Mouse (Mus musculus): ENCODE data around the gene Dgkz. TPM values are rescaled to one million over a fixed set of nuclear protein-coding genes. Genes with fewer than 3 reads are reported as not detected.
A peak's percentile ranks its signal among the peaks of the same experiment; 100 is the strongest.

Gene Dgkz
- polyA plus RNA-seq, 1 experiment from 2014 or later: 18.5 TPM

DNA sequence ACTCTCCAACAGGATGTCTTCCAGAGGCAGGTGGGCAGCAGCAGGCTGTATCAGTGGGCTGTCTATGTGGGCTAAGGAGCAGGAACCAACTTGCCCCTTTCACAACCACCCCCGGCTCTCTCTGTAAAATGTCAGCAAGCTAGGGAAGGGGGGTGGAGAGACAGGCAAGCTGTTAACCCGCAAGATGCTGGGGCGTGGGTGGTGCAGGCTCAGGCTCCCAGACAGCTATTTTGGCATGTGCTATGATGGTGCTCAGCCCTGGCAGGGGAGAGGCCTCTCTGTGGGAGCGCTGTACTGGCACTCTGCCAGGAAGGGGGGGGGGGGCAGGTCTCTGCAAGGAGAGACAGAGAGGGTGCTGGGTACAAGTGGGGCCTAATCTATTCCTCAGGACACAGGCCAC lies 18.6 kb downstream of the Dgkz start:
- WGBS: 35% methylated on average over 4 of the region's 4 CpGs
- Histone ChIP-seq H3K4me2 (peak overlapping the region; percentile 27), H3K4me3 (no peak overlapping the region), H3K27me3 (no peaks in the 10 kb centered on the region), H3K9ac (no peak overlapping the region), H3K9me3 (replicated peaks) (no peaks in the 10 kb centered on the region), H3K36me3 (ENCODE audit: poor library complexity, severe bottlenecking) (no peaks in the 10 kb centered on the region), H3K27ac (peak overlapping the region; percentile 79), H3K4me1 (peaks cover 59% of the 10 kb centered on the region)
- ATAC-seq: peak; percentile 88

DNA sequence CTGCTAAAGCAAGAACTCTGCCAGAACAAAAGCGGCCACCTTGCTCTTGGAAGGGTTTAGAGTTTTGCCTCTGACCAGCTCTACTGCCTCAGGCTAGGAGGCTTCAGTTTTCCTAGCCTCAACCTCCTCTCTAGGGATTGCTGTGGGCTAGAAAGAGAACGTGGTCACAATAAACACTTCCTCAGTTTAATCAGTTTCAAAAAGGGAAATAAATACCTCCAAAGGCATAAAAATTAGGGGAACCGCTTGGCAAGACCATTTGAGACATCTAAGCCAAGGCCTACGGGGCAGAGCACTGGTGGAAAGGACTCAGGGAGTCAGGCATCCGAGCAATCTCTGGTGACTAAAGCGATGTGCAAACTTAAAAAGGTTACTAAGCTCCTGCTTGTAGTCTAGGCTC lies 19.8 kb downstream of the Dgkz start:
- Histone ChIP-seq H3K27ac (peak overlapping the region; percentile 49; the same call in 1 of the 2 replicates), H3K4me3 (no peak overlapping the region), H3K9me3 (replicated peaks) (no peaks in the 10 kb centered on the region), H3K36me3 (ENCODE audit: poor library complexity, severe bottlenecking) (no peaks in the 10 kb centered on the region), H3K4me1 (peaks cover 50% of the 10 kb centered on the region), H3K9ac (no peak overlapping the region), H3K4me2 (no peak overlapping the region), H3K27me3 (no peaks in the 10 kb centered on the region)
- no peak for ATAC-seq
- WGBS: 87% methylated on average over 6 of the region's 6 CpGs

DNA sequence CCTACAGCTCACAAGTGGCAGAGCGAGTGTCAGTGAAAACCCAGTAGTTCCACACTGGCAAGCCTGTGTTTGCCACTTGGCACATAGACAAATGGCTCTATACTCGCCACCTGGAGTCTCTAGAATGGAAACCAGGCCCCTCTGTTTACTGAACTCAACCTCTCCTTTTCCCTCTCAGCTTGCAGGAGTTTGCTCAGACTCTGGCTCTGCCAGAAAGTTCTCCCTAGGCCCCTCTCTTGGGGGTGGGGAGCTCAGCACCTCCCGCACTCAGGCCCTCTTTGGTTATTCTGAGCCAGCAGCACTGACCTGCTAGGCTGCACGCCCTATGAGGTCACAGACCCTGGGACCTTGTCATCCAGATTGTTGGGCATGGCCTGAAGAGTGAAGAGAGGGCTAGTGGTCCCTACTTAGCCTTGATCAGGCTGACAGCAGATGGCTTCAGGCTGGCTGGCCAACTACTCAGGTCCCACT lies 20.5 kb downstream of the Dgkz start:
- 85% methylated on average over 4 of the region's 4 CpGs for WGBS
- Histone ChIP-seq H3K4me2 (no peak overlapping the region), H3K4me1 (peaks cover 57% of the 10 kb centered on the region), H3K27me3 (no peaks in the 10 kb centered on the region), H3K9ac (no peak overlapping the region), H3K36me3 (ENCODE audit: poor library complexity, severe bottlenecking) (no peaks in the 10 kb centered on the region), H3K9me3 (replicated peaks) (no peaks in the 10 kb centered on the region), H3K27ac (0 out of 2 replicates have a peak overlapping the region, but pooled peaks have one; percentile 49), H3K4me3 (no peak overlapping the region)
- no peak for ATAC-seq

DNA sequence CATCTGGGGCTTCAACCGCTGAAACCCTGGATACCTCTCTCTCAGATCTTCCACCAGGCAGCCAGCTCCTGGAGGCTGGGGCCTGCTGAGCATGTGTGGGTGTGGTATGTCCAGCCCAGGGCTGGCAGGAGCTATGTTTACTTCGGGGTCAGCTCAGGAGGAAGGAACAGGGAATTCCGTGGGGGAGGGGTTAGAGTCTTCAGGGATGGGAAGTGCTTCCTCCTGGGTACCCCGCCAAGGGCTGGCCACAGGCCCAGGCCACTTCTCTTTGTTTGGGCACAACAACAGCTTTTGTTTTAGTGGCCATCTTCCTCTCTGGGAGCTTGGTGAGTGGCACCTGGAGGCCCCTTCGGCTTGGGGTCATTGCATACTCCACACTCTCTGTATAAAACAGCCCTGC lies 21.8 kb downstream of the Dgkz start:
- Histone ChIP-seq H3K9me3 (replicated peaks) (no peaks in the 10 kb centered on the region), H3K27me3 (no peaks in the 10 kb centered on the region), H3K4me2 (no peak overlapping the region), H3K9ac (no peak overlapping the region), H3K36me3 (ENCODE audit: poor library complexity, severe bottlenecking) (no peaks in the 10 kb centered on the region), H3K4me3 (no peak overlapping the region), H3K27ac (0 out of 2 replicates have a peak overlapping the region, but pooled peaks have one; percentile 1), H3K4me1 (peaks cover 57% of the 10 kb centered on the region)
- WGBS: 32% methylated on average over 5 of the region's 5 CpGs
- ATAC-seq: no peak

DNA sequence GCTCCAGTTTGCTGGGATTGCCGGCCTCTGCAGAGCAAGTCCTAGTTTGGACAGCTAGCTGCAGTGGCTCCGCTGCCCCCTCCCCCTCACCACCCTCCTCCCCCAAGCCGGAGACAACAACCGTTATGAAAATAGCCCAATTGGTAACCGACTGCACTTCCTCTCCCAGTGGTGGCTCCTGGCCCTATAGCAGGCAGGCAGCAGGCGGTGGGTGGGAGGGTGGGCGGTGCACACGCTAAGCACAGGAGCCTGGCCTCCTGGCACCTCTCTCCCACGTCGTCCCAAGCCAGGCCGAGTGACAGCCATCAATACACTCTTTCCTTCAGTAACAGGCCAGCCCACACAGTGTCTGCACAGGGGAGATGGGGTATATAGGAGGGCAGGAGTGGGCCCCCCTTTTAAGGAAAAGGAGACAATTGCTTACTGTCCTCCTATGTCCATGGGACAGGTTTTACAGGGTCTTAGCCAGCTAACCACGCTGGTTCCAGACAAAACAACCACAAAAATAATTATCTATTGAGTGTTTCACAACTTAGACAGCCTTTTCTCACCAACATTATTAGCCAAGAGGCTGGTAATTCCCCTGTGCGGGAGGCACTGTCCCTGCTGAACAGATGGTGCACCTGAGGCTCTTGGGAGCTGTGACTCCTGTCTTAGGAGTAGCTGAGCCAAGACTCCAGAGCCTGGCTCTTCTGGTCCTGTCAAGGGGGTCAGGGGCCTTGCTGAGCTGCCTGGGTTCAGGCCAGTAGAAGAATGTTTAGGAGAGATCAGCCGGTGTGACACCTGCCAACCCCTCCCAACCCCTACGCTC lies 25.2 kb downstream of the Dgkz start:
- H3K27me3 ChIP-seq: no peaks in the 10 kb centered on the region
- peak overlapping the region; percentile 56 for H3K9ac ChIP-seq
- peak overlapping the region; percentile 88 for H3K27ac ChIP-seq
- H3K4me1 ChIP-seq: peaks cover 67% of the 10 kb centered on the region
- H3K4me3 ChIP-seq: no peak overlapping the region; the same call in 1 of the 2 replicates
- H3K4me2 ChIP-seq: peak overlapping the region; percentile 43
- 15% methylated on average over 15 of the region's 15 CpGs for WGBS
- H3K9me3 ChIP-seq (replicated peaks): no peaks in the 10 kb centered on the region
- ATAC-seq: peak; percentile 73
- no peaks in the 10 kb centered on the region for H3K36me3 ChIP-seq (ENCODE audit: poor library complexity, severe bottlenecking)

DNA sequence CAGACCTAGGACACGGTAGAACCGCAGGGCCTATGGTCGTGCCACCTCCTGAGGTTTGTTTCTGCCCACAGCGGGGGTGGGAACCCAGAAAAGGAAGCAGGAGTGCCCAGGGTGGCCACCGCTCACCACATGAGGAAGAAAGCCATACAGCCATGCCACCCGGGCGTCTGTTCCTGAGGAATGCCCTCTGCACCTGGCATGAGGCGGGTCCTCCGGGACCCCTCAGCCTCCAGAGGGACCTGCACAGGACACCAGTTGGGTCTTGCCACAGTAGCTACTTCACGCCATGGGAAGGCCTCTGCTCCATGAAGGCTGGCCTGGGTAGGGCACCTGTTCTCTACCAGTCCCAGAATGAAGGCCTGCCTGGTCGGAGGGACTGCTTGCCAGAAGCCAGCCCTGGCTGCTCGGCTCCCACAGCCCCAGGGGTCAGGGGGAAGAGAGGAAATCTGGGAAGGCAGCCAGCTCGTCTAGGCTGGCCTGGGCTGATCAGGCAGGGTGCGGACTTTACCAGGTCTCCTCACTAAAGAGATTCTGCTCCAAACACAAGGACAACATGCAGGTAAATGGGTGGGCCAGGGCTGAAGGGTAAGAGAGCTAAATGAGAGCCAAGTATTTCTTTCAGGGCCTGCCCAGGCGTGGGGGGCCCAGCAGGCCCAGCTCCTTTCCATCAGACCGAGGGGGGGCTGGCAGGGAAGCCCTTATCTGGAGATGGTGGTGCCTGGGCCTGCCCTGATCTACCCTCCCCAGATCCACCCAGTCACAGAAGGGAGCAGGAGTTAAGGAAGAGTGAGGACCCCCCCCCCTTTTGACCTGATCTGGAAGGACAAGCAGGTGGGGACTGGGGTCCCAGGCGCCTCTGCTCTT lies 26.0 kb downstream of the Dgkz start:
- 63% methylated on average over 17 of the region's 17 CpGs for WGBS
- Histone ChIP-seq H3K9me3 (replicated peaks) (no peaks in the 10 kb centered on the region), H3K4me2 (peak overlapping the region; percentile 43), H3K4me1 (peaks cover 66% of the 10 kb centered on the region), H3K4me3 (no peak overlapping the region; the same call in 1 of the 2 replicates), H3K36me3 (ENCODE audit: poor library complexity, severe bottlenecking) (no peaks in the 10 kb centered on the region), H3K27me3 (no peaks in the 10 kb centered on the region), H3K9ac (peak overlapping the region; percentile 56), H3K27ac (peak overlapping the region; percentile 88)
- ATAC-seq: peak; percentile 44

DNA sequence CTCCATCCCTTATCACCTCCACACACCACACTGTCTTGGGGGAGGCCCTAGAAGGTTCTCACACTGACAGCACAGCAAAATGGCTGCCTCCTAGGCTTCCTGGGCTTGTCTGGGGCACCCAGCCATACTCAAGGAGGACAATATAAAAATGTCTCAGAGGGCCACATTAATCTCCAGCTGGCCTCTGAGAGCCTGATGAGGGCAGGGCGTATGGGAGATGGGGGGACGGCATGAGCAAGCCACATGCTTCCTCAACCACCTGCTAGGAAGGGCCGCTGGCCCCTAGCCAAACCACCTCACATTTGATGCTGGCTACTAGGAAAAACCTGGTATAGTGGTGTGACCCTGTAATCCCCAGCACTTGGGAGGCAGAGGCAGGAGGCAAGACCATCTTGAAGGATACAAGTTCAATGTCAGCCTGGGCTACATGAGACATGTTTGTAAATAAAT lies 26.8 kb downstream of the Dgkz start:
- no peaks in the 10 kb centered on the region for H3K9me3 ChIP-seq (replicated peaks)
- no peak for ATAC-seq
- no peaks in the 10 kb centered on the region for H3K27me3 ChIP-seq
- no peak overlapping the region for H3K4me2 ChIP-seq
- 71% methylated on average over 3 of the region's 3 CpGs for WGBS
- no peak overlapping the region for H3K4me3 ChIP-seq
- H3K9ac ChIP-seq: no peak overlapping the region
- H3K4me1 ChIP-seq: peaks cover 68% of the 10 kb centered on the region
- H3K36me3 ChIP-seq (ENCODE audit: poor library complexity, severe bottlenecking): no peaks in the 10 kb centered on the region
- no peak overlapping the region; the same call in 1 of the 2 replicates for H3K27ac ChIP-seq

DNA sequence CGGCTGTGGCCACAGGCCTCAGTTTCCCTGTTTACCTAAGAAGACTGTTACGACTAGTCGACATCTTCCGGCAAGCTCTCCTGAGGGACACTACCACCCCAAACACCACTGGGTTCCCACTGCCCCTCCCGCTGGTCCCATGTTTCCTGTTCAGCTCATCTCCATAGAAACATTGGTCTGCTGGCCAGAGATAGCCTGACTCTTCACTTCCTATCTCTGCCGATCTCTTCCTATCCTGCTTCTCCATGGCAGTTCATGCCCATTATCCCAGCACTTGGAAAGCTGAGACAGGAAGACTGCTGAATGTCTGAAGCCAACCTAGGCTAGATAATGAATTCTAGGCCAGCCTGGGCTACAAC lies 27.5 kb downstream of the Dgkz start:
- WGBS: 90% methylated on average over 6 of the region's 6 CpGs
- Histone ChIP-seq H3K4me2 (no peak overlapping the region), H3K27ac (peak overlapping the region; percentile 61; the same call in 1 of the 2 replicates), H3K27me3 (no peaks in the 10 kb centered on the region), H3K36me3 (ENCODE audit: poor library complexity, severe bottlenecking) (no peaks in the 10 kb centered on the region), H3K4me1 (peaks cover 63% of the 10 kb centered on the region), H3K9me3 (replicated peaks) (no peaks in the 10 kb centered on the region), H3K9ac (no peak overlapping the region), H3K4me3 (no peak overlapping the region)
- no peak for ATAC-seq

DNA sequence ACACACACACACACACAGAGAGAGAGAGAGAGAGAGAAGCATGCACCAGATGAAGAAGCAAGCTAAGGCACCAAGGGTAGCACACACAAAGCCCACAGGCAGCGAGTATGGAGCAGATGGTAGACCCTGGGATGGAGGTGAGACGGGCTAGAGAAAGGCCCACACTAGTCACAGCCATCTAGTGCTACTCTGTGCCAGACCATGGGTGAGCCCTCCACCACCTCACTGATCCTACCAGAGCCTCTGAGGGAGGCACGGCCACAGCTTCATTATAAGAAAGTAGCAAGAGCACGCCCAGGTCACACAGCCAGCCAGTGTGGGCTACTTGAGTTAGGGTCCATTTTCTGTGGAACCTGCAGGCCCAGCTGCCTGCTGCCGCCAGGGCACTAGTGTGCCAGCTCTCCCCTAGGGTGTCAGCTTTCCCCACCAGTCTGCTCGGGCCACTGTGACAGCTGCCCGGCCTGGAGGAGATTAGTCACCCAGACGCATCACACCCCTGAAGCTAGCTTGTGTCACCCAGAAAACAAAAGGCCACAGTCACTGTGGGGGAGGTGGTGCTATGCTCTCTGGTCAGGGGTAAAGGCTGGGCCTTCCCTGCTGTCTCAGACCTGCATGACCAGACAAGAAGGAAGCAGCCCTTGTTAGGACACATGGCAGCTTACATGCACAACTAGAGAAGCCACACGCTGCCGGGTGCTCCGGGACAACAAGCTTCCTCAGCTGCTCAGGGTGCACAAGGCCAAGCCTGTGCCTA lies 28.1 kb downstream of the Dgkz start:
- peaks cover 63% of the 10 kb centered on the region for H3K4me1 ChIP-seq
- no peaks in the 10 kb centered on the region for H3K36me3 ChIP-seq (ENCODE audit: poor library complexity, severe bottlenecking)
- peak overlapping the region; percentile 10; the same call in 1 of the 2 replicates for H3K4me2 ChIP-seq
- no peaks in the 10 kb centered on the region for H3K9me3 ChIP-seq (replicated peaks)
- H3K27me3 ChIP-seq: no peaks in the 10 kb centered on the region
- ATAC-seq: no peak
- WGBS: 56% methylated on average over 11 of the region's 11 CpGs
- H3K9ac ChIP-seq: 0 out of 2 replicates have a peak overlapping the region, but pooled peaks have one; percentile 26
- H3K4me3 ChIP-seq: no peak overlapping the region
- peak overlapping the region; percentile 61 for H3K27ac ChIP-seq

DNA sequence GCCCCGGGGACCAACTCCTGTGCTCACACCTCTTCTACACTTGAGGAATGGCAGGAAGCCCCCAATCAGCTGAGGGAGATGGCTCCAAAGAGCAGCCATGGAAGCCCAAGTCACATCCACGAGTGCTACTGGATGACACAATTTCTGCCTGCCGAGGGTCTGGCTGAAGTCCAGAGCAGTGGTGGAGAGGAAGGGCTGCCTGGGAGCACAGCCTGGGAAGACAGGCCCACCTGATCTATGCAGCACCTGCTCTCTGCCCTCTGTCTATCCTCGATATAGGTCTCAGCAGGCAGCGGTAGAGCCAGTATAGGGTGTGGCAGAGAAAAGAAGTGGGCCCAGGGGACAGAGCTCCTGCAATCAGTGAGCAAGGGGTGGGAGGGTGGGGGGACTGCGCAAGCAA lies 28.8 kb downstream of the Dgkz start:
- H3K27ac ChIP-seq: peak overlapping the region; percentile 61; the same call in 1 of the 2 replicates
- peaks cover 63% of the 10 kb centered on the region for H3K4me1 ChIP-seq
- no peak overlapping the region for H3K4me3 ChIP-seq
- no peak for ATAC-seq
- WGBS: 71% methylated on average over 6 of the region's 6 CpGs
- no peaks in the 10 kb centered on the region for H3K9me3 ChIP-seq (replicated peaks)
- no peaks in the 10 kb centered on the region for H3K27me3 ChIP-seq
- H3K9ac ChIP-seq: 0 out of 2 replicates have a peak overlapping the region, but pooled peaks have one; percentile 27
- H3K36me3 ChIP-seq (ENCODE audit: poor library complexity, severe bottlenecking): 0 out of 2 replicates have a peak, but pooled peaks cover 7% of the 10 kb centered on the region
- H3K4me2 ChIP-seq: no peak overlapping the region

DNA sequence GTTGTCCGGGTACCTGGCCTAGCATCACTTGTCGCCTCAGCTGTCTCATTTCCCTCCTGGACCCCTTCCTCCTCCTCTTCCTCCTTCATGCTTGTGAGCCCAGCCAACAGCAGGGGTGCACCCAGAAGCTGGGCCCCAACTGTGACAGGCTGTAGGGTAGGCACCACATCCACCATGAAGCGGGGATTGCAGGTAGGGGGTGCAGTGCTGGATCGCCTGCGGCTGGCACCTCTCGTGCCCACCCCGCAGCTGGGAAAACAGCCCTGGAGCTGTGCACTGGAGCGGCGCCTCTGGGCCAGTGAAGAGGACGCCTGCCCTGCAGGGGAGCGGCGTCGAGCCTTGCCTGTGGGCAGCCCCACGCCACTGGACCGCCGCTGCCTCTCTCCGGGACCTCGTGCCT lies 30.2 kb downstream of the Dgkz start, which contains the start of gene Gm9821:
Gene Gm9821, plus strand, starts transcription at position 221 of the 400 bp plus-strand sequence.
- H3K4me1 ChIP-seq: peaks cover 59% of the 10 kb centered on the region
- peaks cover 12% of the 10 kb centered on the region; the same call in 1 of the 2 replicates for H3K36me3 ChIP-seq (ENCODE audit: poor library complexity, severe bottlenecking)
- H3K4me2 ChIP-seq: no peak within 1 kb of the TSS
- H3K4me3 ChIP-seq: no peak within 1 kb of the TSS
- H3K9ac ChIP-seq: 0 out of 2 replicates have a peak within 1 kb of the TSS, but pooled peaks have one; percentile 27
- 87% methylated on average over 18 of the region's 18 CpGs for WGBS
- no peak for ATAC-seq
- no peaks in the 10 kb centered on the region for H3K27me3 ChIP-seq
- no peak within 1 kb of the TSS; the same call in 1 of the 2 replicates for H3K27ac ChIP-seq
- no peaks in the 10 kb centered on the region for H3K9me3 ChIP-seq (replicated peaks)
